Mouse (Mus musculus): ENCODE data around the gene Hdac9. TPM values are rescaled to one million over a fixed set of nuclear protein-coding genes. Genes with fewer than 3 reads are reported as not detected.

Hdac9 gene
- polyA plus RNA-seq, 1 experiment from 2014 or later: 1.5 TPM

GRCm38 (mm10) chr12:34278822-34279221 is 638.1 kb downstream of the Hdac9 start:
- Histone ChIP-seq H3K9ac (ENCODE audit: low read length) (no peak overlapping the region), H3K27ac (replicated peaks) (no peak overlapping the region), H3K27me3 (ENCODE audit: control insufficient read depth, insufficient read depth, low read length) (no peaks in the 10 kb centered on the region), H3K4me2 (replicated peaks; ENCODE audit: low read depth) (no peak overlapping the region), H3K4me3 (ENCODE audit: low read depth, low read length) (no peak overlapping the region), H3K4me1 (replicated peaks; ENCODE audit: control insufficient read depth, insufficient read depth) (no peaks in the 10 kb centered on the region), H3K9me3 (ENCODE audit: control insufficient read depth, low read length) (no peaks in the 10 kb centered on the region), H3K36me3 (ENCODE audit: control insufficient read depth, insufficient read depth, low read length) (no peaks in the 10 kb centered on the region)
- ATAC-seq (ENCODE audit: low FRiP score, low TSS enrichment) (no peak), DNase-seq (ENCODE audit: low spot score) (no peak)
- no peak for TF ChIP-seq CTCF (IDR thresholded peaks at IDR 0.05; ENCODE audit: low read depth)
- TF ChIP-seq EP300 (optimal IDR thresholded peaks at IDR 0.05): no peak
- 88% methylated on average over 12 of the region's 12 CpGs for WGBS

GRCm38 (mm10) chr12:34273816-34274215 is 643.1 kb downstream of the Hdac9 start:
- DNase-seq (ENCODE audit: low spot score): no peak
- 75% methylated on average over 1 of the region's 1 CpGs for WGBS
- no peak overlapping the region for H3K4me2 ChIP-seq (replicated peaks; ENCODE audit: low read depth)
- H3K9me3 ChIP-seq (ENCODE audit: control insufficient read depth, low read length): no peaks in the 10 kb centered on the region
- no peaks in the 10 kb centered on the region for H3K27me3 ChIP-seq (ENCODE audit: control insufficient read depth, insufficient read depth, low read length)
- no peaks in the 10 kb centered on the region for H3K36me3 ChIP-seq (ENCODE audit: control insufficient read depth, insufficient read depth, low read length)
- TF ChIP-seq EP300 (optimal IDR thresholded peaks at IDR 0.05) (no peak), CTCF (IDR thresholded peaks at IDR 0.05; ENCODE audit: low read depth) (no peak)
- ATAC-seq (ENCODE audit: low FRiP score, low TSS enrichment): no peak
- H3K27ac ChIP-seq (replicated peaks): no peak overlapping the region
- no peak overlapping the region for H3K9ac ChIP-seq (ENCODE audit: low read length)
- H3K4me3 ChIP-seq (ENCODE audit: low read depth, low read length): no peak overlapping the region
- H3K4me1 ChIP-seq (replicated peaks; ENCODE audit: control insufficient read depth, insufficient read depth): no peaks in the 10 kb centered on the region

- H3K36me3 ChIP-seq (ENCODE audit: control insufficient read depth, insufficient read depth, low read length): no peaks in the 10 kb centered on the region
- ATAC-seq (ENCODE audit: low FRiP score, low TSS enrichment) (no peak), DNase-seq (ENCODE audit: low spot score) (no peak)
- no peak overlapping the region for H3K4me2 ChIP-seq (replicated peaks; ENCODE audit: low read depth)
- no peaks in the 10 kb centered on the region for H3K9me3 ChIP-seq (ENCODE audit: control insufficient read depth, low read length)
- no peak overlapping the region for H3K27ac ChIP-seq (replicated peaks)
- TF ChIP-seq CTCF (IDR thresholded peaks at IDR 0.05; ENCODE audit: low read depth) (no peak), EP300 (optimal IDR thresholded peaks at IDR 0.05) (no peak)
- H3K27me3 ChIP-seq (ENCODE audit: control insufficient read depth, insufficient read depth, low read length): no peaks in the 10 kb centered on the region
- no peak overlapping the region for H3K9ac ChIP-seq (ENCODE audit: low read length)
- H3K4me1 ChIP-seq (replicated peaks; ENCODE audit: control insufficient read depth, insufficient read depth): no peaks in the 10 kb centered on the region
- 62% methylated on average over 6 of the region's 6 CpGs for WGBS
- no peak overlapping the region for H3K4me3 ChIP-seq (ENCODE audit: low read depth, low read length)
Measured at GRCm38 (mm10) chr12:34270096-34270495, 646.8 kb downstream of the Hdac9 start.

GRCm38 (mm10) chr12:34269472-34270040 is 647.3 kb downstream of the Hdac9 start:
- Histone ChIP-seq H3K4me2 (replicated peaks; ENCODE audit: low read depth) (no peak overlapping the region), H3K4me3 (ENCODE audit: low read depth, low read length) (no peak overlapping the region), H3K27ac (replicated peaks) (no peak overlapping the region), H3K36me3 (ENCODE audit: control insufficient read depth, insufficient read depth, low read length) (no peaks in the 10 kb centered on the region), H3K27me3 (ENCODE audit: control insufficient read depth, insufficient read depth, low read length) (no peaks in the 10 kb centered on the region), H3K4me1 (replicated peaks; ENCODE audit: control insufficient read depth, insufficient read depth) (no peaks in the 10 kb centered on the region), H3K9me3 (ENCODE audit: control insufficient read depth, low read length) (no peaks in the 10 kb centered on the region), H3K9ac (ENCODE audit: low read length) (no peak overlapping the region)
- DNase-seq (ENCODE audit: low spot score): no peak
- 63% methylated on average over 13 of the region's 13 CpGs for WGBS
- no peak for TF ChIP-seq EP300 (optimal IDR thresholded peaks at IDR 0.05)
- no peak for TF ChIP-seq CTCF (IDR thresholded peaks at IDR 0.05; ENCODE audit: low read depth)
- no peak for ATAC-seq (ENCODE audit: low FRiP score, low TSS enrichment)

- ATAC-seq (ENCODE audit: low FRiP score, low TSS enrichment) (no peak), DNase-seq (ENCODE audit: low spot score) (no peak)
- Histone ChIP-seq H3K27ac (replicated peaks) (no peak overlapping the region), H3K27me3 (ENCODE audit: control insufficient read depth, insufficient read depth, low read length) (no peaks in the 10 kb centered on the region), H3K4me1 (replicated peaks; ENCODE audit: control insufficient read depth, insufficient read depth) (no peaks in the 10 kb centered on the region), H3K9me3 (ENCODE audit: control insufficient read depth, low read length) (no peaks in the 10 kb centered on the region), H3K4me3 (ENCODE audit: low read depth, low read length) (no peak overlapping the region), H3K9ac (ENCODE audit: low read length) (no peak overlapping the region), H3K36me3 (ENCODE audit: control insufficient read depth, insufficient read depth, low read length) (no peaks in the 10 kb centered on the region), H3K4me2 (replicated peaks; ENCODE audit: low read depth) (no peak overlapping the region)
- 72% methylated on average over 4 of the region's 4 CpGs for whole genome bisulfite sequencing
- TF ChIP-seq CTCF (IDR thresholded peaks at IDR 0.05; ENCODE audit: low read depth) (no peak), EP300 (optimal IDR thresholded peaks at IDR 0.05) (no peak)
Measured at GRCm38 (mm10) chr12:34259651-34260050, 657.2 kb downstream of the Hdac9 start.

- no peak overlapping the region for H3K4me3 ChIP-seq (ENCODE audit: low read depth, low read length)
- no peaks in the 10 kb centered on the region for H3K4me1 ChIP-seq (replicated peaks; ENCODE audit: control insufficient read depth, insufficient read depth)
- DNase-seq (ENCODE audit: low spot score) (no peak), ATAC-seq (ENCODE audit: low FRiP score, low TSS enrichment) (no peak)
- no peaks in the 10 kb centered on the region for H3K27me3 ChIP-seq (ENCODE audit: control insufficient read depth, insufficient read depth, low read length)
- no peak overlapping the region for H3K27ac ChIP-seq (replicated peaks)
- WGBS: 39% methylated on average over 1 of the region's 1 CpGs
- TF ChIP-seq CTCF (IDR thresholded peaks at IDR 0.05; ENCODE audit: low read depth): no peak
- no peak overlapping the region for H3K9ac ChIP-seq (ENCODE audit: low read length)
- H3K36me3 ChIP-seq (ENCODE audit: control insufficient read depth, insufficient read depth, low read length): no peaks in the 10 kb centered on the region
- no peak overlapping the region for H3K4me2 ChIP-seq (replicated peaks; ENCODE audit: low read depth)
- no peaks in the 10 kb centered on the region for H3K9me3 ChIP-seq (ENCODE audit: control insufficient read depth, low read length)
Measured at GRCm38 (mm10) chr12:34249160-34249559, 667.7 kb downstream of the Hdac9 start.

All from stomach, postnatal 0 days (tissue).